Mouse (Mus musculus): Measurements from ENCODE around the gene Axdnd1. TPM values are rescaled to one million over a fixed set of nuclear protein-coding genes. Genes with fewer than 3 reads are reported as not detected.

Gene Axdnd1
- polyA plus RNA-seq, 1 experiment from 2014 or later = 0.12 TPM

DNA sequence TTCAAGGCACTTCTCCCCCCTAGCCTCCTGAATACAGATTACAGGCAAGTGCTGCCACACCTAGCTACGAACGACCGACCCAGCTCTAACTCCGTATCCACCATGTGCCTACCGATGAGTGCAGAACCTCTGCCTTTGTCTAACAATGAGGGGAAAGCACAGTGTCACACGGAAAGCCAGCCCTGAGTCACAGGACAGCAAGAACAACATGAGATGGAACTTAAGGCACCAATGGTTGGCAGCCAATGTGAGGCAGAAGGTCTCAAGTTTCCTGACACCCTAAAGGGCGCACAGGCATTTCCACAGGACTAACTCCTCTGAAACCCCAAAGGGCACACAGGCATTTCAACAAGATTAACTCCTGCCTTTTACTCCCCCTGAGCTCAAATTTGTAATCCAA is 28.1 kb upstream of the Axdnd1 start:
- Histone ChIP-seq H3K9me3 (ENCODE audit: control insufficient read depth, low read length) (no peaks in the 10 kb centered on the region), H3K27me3 (replicated peaks; ENCODE audit: control insufficient read depth, insufficient read depth, low read length) (no peaks in the 10 kb centered on the region), H3K4me3 (ENCODE audit: low read depth, low read length) (no peak overlapping the region), H3K36me3 (ENCODE audit: control insufficient read depth, insufficient read depth, low read length) (peaks cover 17% of the 10 kb centered on the region), H3K9ac (ENCODE audit: low read length) (no peak overlapping the region), H3K4me2 (ENCODE audit: low read length) (no peak overlapping the region), H3K27ac (ENCODE audit: low read depth) (no peak overlapping the region), H3K4me1 (replicated peaks; ENCODE audit: control insufficient read depth, insufficient read depth, low read length) (no peaks in the 10 kb centered on the region)
- DNase-seq (ENCODE audit: low spot score) (no peak), ATAC-seq (replicated peaks; ENCODE audit: low FRiP score, low TSS enrichment, low read depth) (no peak)
- WGBS = 87% methylated on average over 7 of the region's 7 CpGs

- Histone ChIP-seq H3K4me3 (ENCODE audit: low read depth, low read length) (no peak overlapping the region), H3K27ac (ENCODE audit: low read depth) (no peak overlapping the region), H3K27me3 (replicated peaks; ENCODE audit: control insufficient read depth, insufficient read depth, low read length) (no peaks in the 10 kb centered on the region), H3K4me1 (replicated peaks; ENCODE audit: control insufficient read depth, insufficient read depth, low read length) (no peaks in the 10 kb centered on the region), H3K4me2 (ENCODE audit: low read length) (no peak overlapping the region), H3K9ac (ENCODE audit: low read length) (no peak overlapping the region), H3K9me3 (ENCODE audit: control insufficient read depth, low read length) (no peaks in the 10 kb centered on the region), H3K36me3 (ENCODE audit: control insufficient read depth, insufficient read depth, low read length) (peaks cover 44% of the 10 kb centered on the region)
- ATAC-seq (replicated peaks; ENCODE audit: low FRiP score, low TSS enrichment, low read depth) (no peak), DNase-seq (ENCODE audit: low spot score) (no peak)
- 90% methylated on average over 1 of the region's 1 CpGs for WGBS
Observed at GRCm38 (mm10) chr1:156445049-156445448, 24.1 kb upstream of the Axdnd1 start.

DNA sequence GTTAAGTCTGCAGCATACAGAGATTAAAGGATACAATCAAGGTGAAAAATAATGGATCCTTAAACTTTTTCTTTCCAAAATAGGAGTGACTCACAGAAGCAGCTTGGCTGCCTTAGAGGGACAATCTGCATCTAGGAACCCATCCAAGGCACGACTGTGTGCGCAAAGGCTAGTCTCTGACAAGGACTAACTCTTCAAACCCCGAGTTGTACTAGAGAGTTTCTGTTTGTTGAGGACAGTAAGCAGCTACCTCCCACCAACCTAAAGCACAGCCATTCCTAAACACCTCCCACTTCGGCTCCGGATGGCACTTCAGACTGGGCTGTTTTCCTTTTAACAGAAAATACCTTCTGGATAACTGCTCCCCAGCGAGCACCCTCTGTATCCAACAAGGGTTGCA is 21.8 kb upstream of the Axdnd1 start:
- Histone ChIP-seq H3K9ac (ENCODE audit: low read length) (no peak overlapping the region), H3K4me1 (replicated peaks; ENCODE audit: control insufficient read depth, insufficient read depth, low read length) (no peaks in the 10 kb centered on the region), H3K9me3 (ENCODE audit: control insufficient read depth, low read length) (no peaks in the 10 kb centered on the region), H3K27me3 (replicated peaks; ENCODE audit: control insufficient read depth, insufficient read depth, low read length) (no peaks in the 10 kb centered on the region), H3K27ac (ENCODE audit: low read depth) (no peak overlapping the region), H3K36me3 (ENCODE audit: control insufficient read depth, insufficient read depth, low read length) (peaks cover 64% of the 10 kb centered on the region), H3K4me2 (ENCODE audit: low read length) (no peak overlapping the region), H3K4me3 (ENCODE audit: low read depth, low read length) (no peak overlapping the region)
- ATAC-seq (replicated peaks; ENCODE audit: low FRiP score, low TSS enrichment, low read depth) (no peak), DNase-seq (ENCODE audit: low spot score) (no peak)
- 88% methylated on average over 6 of the region's 6 CpGs for WGBS

DNA sequence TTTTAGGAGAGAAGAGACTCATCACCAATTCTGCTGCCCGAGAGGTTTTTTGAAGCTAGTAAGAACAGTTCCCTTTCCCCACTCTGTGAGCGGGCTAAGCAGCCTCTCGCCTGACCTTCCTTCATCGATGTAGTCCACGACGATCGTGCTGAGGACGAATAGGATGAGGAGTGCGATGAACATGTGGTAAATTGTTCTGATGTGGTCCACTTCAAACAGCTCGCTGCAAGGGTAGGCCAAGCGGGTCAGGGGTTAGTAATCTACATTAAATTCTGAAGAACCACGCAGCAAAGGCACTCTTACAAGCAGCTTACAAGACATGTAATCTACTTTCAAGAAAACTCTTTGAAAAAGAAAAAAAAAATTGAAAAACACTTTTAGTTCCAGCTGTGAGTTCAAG is 21.3 kb upstream of the Axdnd1 start:
- ATAC-seq (replicated peaks; ENCODE audit: low FRiP score, low TSS enrichment, low read depth) (no peak), DNase-seq (ENCODE audit: low spot score) (no peak)
- Histone ChIP-seq H3K9ac (ENCODE audit: low read length) (no peak overlapping the region), H3K9me3 (ENCODE audit: control insufficient read depth, low read length) (no peaks in the 10 kb centered on the region), H3K27me3 (replicated peaks; ENCODE audit: control insufficient read depth, insufficient read depth, low read length) (no peaks in the 10 kb centered on the region), H3K4me1 (replicated peaks; ENCODE audit: control insufficient read depth, insufficient read depth, low read length) (no peaks in the 10 kb centered on the region), H3K4me3 (ENCODE audit: low read depth, low read length) (no peak overlapping the region), H3K36me3 (ENCODE audit: control insufficient read depth, insufficient read depth, low read length) (peaks cover 69% of the 10 kb centered on the region), H3K27ac (ENCODE audit: low read depth) (no peak overlapping the region), H3K4me2 (ENCODE audit: low read length) (no peak overlapping the region)
- WGBS = 93% methylated on average over 12 of the region's 12 CpGs

DNA sequence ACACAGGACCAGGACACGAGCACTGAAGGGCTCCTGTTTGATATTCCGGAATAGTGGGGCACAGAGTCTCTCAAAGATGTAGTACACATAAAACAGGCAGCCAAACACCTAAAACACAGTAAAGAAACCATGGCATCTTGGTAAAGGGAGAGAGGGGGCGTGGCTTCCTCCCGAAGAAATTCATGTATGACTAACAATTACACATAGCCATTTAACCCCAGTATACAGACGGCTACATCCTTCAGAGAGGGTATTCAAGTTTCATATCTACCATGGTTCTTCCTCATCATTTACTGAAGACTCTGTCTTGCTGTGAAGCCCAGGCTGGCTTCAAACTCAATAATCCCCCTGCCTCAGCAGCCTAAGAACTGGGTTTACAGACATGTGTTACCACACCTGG is 16.8 kb upstream of the Axdnd1 start:
- Histone ChIP-seq H3K4me1 (replicated peaks; ENCODE audit: control insufficient read depth, insufficient read depth, low read length) (no peaks in the 10 kb centered on the region), H3K4me3 (ENCODE audit: low read depth, low read length) (no peak overlapping the region), H3K27ac (ENCODE audit: low read depth) (no peak overlapping the region), H3K27me3 (replicated peaks; ENCODE audit: control insufficient read depth, insufficient read depth, low read length) (no peaks in the 10 kb centered on the region), H3K9me3 (ENCODE audit: control insufficient read depth, low read length) (no peaks in the 10 kb centered on the region), H3K4me2 (ENCODE audit: low read length) (no peak overlapping the region), H3K9ac (ENCODE audit: low read length) (no peak overlapping the region), H3K36me3 (ENCODE audit: control insufficient read depth, insufficient read depth, low read length) (peaks cover 89% of the 10 kb centered on the region)
- WGBS = 94% methylated on average over 5 of the region's 5 CpGs
- DNase-seq (ENCODE audit: low spot score) = no peak
- no peak for ATAC-seq (replicated peaks; ENCODE audit: low FRiP score, low TSS enrichment, low read depth)

GRCm38 (mm10) chr1:156437016-156437708 is 16.2 kb upstream of the Axdnd1 start:
- H3K9ac ChIP-seq (ENCODE audit: low read length) = no peak overlapping the region
- no peaks in the 10 kb centered on the region for H3K27me3 ChIP-seq (replicated peaks; ENCODE audit: control insufficient read depth, insufficient read depth, low read length)
- H3K36me3 ChIP-seq (ENCODE audit: control insufficient read depth, insufficient read depth, low read length) = peaks cover 94% of the 10 kb centered on the region
- H3K4me3 ChIP-seq (ENCODE audit: low read depth, low read length) = no peak overlapping the region
- no peak for DNase-seq (ENCODE audit: low spot score)
- WGBS = 91% methylated on average over 8 of the region's 8 CpGs
- H3K4me1 ChIP-seq (replicated peaks; ENCODE audit: control insufficient read depth, insufficient read depth, low read length) = no peaks in the 10 kb centered on the region
- H3K4me2 ChIP-seq (ENCODE audit: low read length) = no peak overlapping the region
- no peak for ATAC-seq (replicated peaks; ENCODE audit: low FRiP score, low TSS enrichment, low read depth)
- no peak overlapping the region for H3K27ac ChIP-seq (ENCODE audit: low read depth)
- H3K9me3 ChIP-seq (ENCODE audit: control insufficient read depth, low read length) = no peaks in the 10 kb centered on the region

- ATAC-seq (replicated peaks; ENCODE audit: low FRiP score, low TSS enrichment, low read depth) = no peak
- H3K27ac ChIP-seq (ENCODE audit: low read depth) = no peak overlapping the region
- H3K4me2 ChIP-seq (ENCODE audit: low read length) = no peak overlapping the region
- DNase-seq (ENCODE audit: low spot score) = no peak
- WGBS = 89% methylated on average over 3 of the region's 3 CpGs
- H3K36me3 ChIP-seq (ENCODE audit: control insufficient read depth, insufficient read depth, low read length) = peaks cover 86% of the 10 kb centered on the region
- H3K4me3 ChIP-seq (ENCODE audit: low read depth, low read length) = no peak overlapping the region
- H3K9me3 ChIP-seq (ENCODE audit: control insufficient read depth, low read length) = no peaks in the 10 kb centered on the region
- H3K4me1 ChIP-seq (replicated peaks; ENCODE audit: control insufficient read depth, insufficient read depth, low read length) = no peaks in the 10 kb centered on the region
- no peak overlapping the region for H3K9ac ChIP-seq (ENCODE audit: low read length)
- H3K27me3 ChIP-seq (replicated peaks; ENCODE audit: control insufficient read depth, insufficient read depth, low read length) = no peaks in the 10 kb centered on the region
Observed at GRCm38 (mm10) chr1:156433497-156433896, 12.5 kb upstream of the Axdnd1 start.

DNA sequence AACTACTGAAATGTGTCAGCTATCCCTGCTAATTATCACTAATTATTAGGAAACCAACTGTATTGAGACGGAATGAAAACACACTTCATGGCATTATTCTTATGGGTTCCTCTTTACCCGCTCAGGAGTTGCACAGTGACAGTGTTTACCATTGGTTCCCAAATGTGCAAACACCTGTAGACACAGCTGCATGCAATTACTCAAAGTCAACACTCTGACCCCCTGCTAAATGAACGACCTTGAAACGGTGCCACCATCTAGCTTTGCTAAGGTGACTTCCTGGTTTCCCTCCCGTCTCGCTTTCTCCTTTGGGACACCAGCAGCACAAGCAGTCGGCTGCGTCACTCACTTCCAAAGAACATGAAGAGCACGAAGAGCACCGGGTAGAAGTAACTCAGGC is 11.5 kb upstream of the Axdnd1 start:
- WGBS = 82% methylated on average over 10 of the region's 10 CpGs
- Histone ChIP-seq H3K4me3 (ENCODE audit: low read depth, low read length) (no peak overlapping the region), H3K4me2 (ENCODE audit: low read length) (no peak overlapping the region), H3K36me3 (ENCODE audit: control insufficient read depth, insufficient read depth, low read length) (peaks cover 86% of the 10 kb centered on the region), H3K9ac (ENCODE audit: low read length) (no peak overlapping the region), H3K9me3 (ENCODE audit: control insufficient read depth, low read length) (no peaks in the 10 kb centered on the region), H3K27ac (ENCODE audit: low read depth) (no peak overlapping the region), H3K27me3 (replicated peaks; ENCODE audit: control insufficient read depth, insufficient read depth, low read length) (no peaks in the 10 kb centered on the region), H3K4me1 (replicated peaks; ENCODE audit: control insufficient read depth, insufficient read depth, low read length) (no peaks in the 10 kb centered on the region)
- DNase-seq (ENCODE audit: low spot score) (no peak), ATAC-seq (replicated peaks; ENCODE audit: low FRiP score, low TSS enrichment, low read depth) (no peak)

- ATAC-seq (replicated peaks; ENCODE audit: low FRiP score, low TSS enrichment, low read depth) = no peak
- Histone ChIP-seq H3K9ac (ENCODE audit: low read length) (no peak overlapping the region), H3K4me2 (ENCODE audit: low read length) (no peak overlapping the region), H3K27me3 (replicated peaks; ENCODE audit: control insufficient read depth, insufficient read depth, low read length) (no peaks in the 10 kb centered on the region), H3K36me3 (ENCODE audit: control insufficient read depth, insufficient read depth, low read length) (peaks cover 52% of the 10 kb centered on the region), H3K9me3 (ENCODE audit: control insufficient read depth, low read length) (no peaks in the 10 kb centered on the region), H3K27ac (ENCODE audit: low read depth) (no peak overlapping the region), H3K4me1 (replicated peaks; ENCODE audit: control insufficient read depth, insufficient read depth, low read length) (no peaks in the 10 kb centered on the region), H3K4me3 (ENCODE audit: low read depth, low read length) (no peak overlapping the region)
- no peak for DNase-seq (ENCODE audit: low spot score)
- 93% methylated on average over 6 of the region's 6 CpGs for WGBS
Observed at GRCm38 (mm10) chr1:156428434-156428833, 7.5 kb upstream of the Axdnd1 start.
